Mouse (Mus musculus) lung, adult 2 months (tissue): ENCODE results near the gene Ndufaf8.

Experiments
- CTCF ChIP-seq: fragments of 200-500 bp; IDR thresholded peaks from 2 replicates; pipeline ENCODE4 v1.5.1; 2011; ENCODE audit warnings: mild to moderate bottlenecking, low read length, control low read depth; ENCODE audit not compliant: insufficient read depth
- POLR2A ChIP-seq: fragments of 200-500 bp; IDR thresholded peaks from 2 replicates; pipeline ENCODE4 v1.6.1; 2011; ENCODE audit warnings: low read depth, mild to moderate bottlenecking, control low read depth, low read length, borderline replicate concordance; ENCODE audit errors: extremely low read depth

- no peak for TF ChIP-seq CTCF
- no peak for TF ChIP-seq POLR2A
Measured at GRCm38 (mm10) chr11:120148201-120148855, 49.6 kb downstream of the Ndufaf8 start.
